Mouse (Mus musculus) olfactory bulb, adult 2 months (tissue): Measurements from ENCODE around the gene Slc37a4.

Experiments
- CTCF ChIP-seq: fragments of 200-500 bp; IDR thresholded peaks from 2 replicates; pipeline ENCODE4 v1.5.1; 2012; ENCODE audit warnings: low read depth, mild to moderate bottlenecking, low read length, moderate library complexity; ENCODE audit not compliant: insufficient read depth
- POLR2A ChIP-seq: fragments of 200-500 bp; IDR thresholded peaks from 2 replicates; pipeline ENCODE4 v1.6.1; 2012; ENCODE audit warnings: mild to moderate bottlenecking, low read depth, low read length, moderate library complexity; ENCODE audit not compliant: insufficient read depth

- TF ChIP-seq CTCF, result no peak
- TF ChIP-seq POLR2A, result no peak
Measured at GRCm38 (mm10) chr9:44450387-44450786, 53.7 kb downstream of the Slc37a4 start.
